Mouse (Mus musculus): ENCODE data around the gene Grik4. TPM values are rescaled to one million over a fixed set of nuclear protein-coding genes. Genes with fewer than 3 reads are reported as not detected.

The Grik4 gene
- polyA plus RNA-seq, 1 experiment from 2014 or later, result 0.62 TPM

GRCm38 (mm10) chr9:42703191-42703854 lies 241.0 kb downstream of the Grik4 start:
- H3K4me2 ChIP-seq, result no peak overlapping the region
- H3K4me3 ChIP-seq, result no peak overlapping the region
- 0 out of 2 replicates have a peak, but pooled peaks cover 1% of the 10 kb centered on the region for H3K9me3 ChIP-seq
- no peak overlapping the region for H3K9ac ChIP-seq
- H3K4me1 ChIP-seq, result 0 out of 2 replicates have a peak, but pooled peaks cover 3% of the 10 kb centered on the region
- ATAC-seq (ENCODE audit: extremely low read depth, insufficient number of reproducible peaks, low FRiP score, low TSS enrichment), result no peak
- no peak overlapping the region for H3K27ac ChIP-seq (replicated peaks)
- H3K27me3 ChIP-seq (replicated peaks), result peaks cover 8% of the 10 kb centered on the region; the same call in 1 of the 2 replicates
- 42% methylated on average over 8 of the region's 8 CpGs for WGBS
- no peaks in the 10 kb centered on the region for H3K36me3 ChIP-seq

DNA sequence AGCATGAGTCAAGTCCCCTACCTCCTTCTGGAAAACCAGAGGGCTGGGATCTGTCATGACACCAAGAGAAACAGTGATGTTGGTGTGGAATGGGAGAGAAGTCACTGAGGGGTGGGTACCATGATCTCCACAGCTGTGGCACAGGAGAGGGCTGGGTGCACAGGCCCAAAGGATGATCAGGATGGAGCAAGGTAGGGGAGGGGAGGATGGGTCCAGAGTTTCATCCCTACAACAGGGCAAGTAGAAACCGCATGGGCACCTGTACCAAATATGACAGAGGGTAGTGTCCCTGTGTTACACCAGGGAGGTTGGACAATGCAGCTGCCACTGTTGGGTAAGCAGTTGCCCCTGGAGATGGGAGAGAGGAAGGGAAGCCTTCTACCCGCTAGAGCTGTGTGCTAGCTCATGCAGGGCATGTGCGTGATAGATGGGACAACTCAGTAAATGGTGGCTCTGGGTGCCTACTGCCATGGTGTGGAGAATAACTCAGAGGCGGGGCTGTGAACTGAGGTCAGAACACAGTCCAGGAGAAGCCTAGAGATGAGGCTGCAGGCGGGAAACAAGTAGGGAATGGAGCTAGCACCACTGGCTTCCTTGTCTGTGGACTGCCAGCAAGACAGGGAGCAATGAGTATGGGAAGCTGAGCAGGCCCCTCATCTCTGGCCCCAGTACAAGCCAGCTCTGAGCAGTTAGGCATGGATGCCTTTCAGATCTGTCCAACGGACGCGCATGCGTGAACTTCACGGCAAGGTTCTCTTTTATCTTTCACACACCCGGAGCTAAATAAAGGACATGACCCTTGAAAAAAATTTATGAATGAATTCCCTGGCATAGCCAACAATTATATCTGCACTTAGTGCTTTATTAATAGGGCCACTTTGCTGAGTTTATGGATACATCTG lies 241.8 kb downstream of the Grik4 start:
- no peak overlapping the region for H3K4me2 ChIP-seq
- 65% methylated on average over 11 of the region's 11 CpGs for WGBS
- H3K9ac ChIP-seq, result no peak overlapping the region
- H3K27me3 ChIP-seq (replicated peaks), result peaks cover 8% of the 10 kb centered on the region; the same call in 1 of the 2 replicates
- no peak overlapping the region for H3K27ac ChIP-seq (replicated peaks)
- 0 out of 2 replicates have a peak, but pooled peaks cover 3% of the 10 kb centered on the region for H3K4me1 ChIP-seq
- ATAC-seq (ENCODE audit: extremely low read depth, insufficient number of reproducible peaks, low FRiP score, low TSS enrichment), result no peak
- H3K9me3 ChIP-seq, result 0 out of 2 replicates have a peak, but pooled peaks cover 3% of the 10 kb centered on the region
- H3K36me3 ChIP-seq, result no peaks in the 10 kb centered on the region
- H3K4me3 ChIP-seq, result no peak overlapping the region

GRCm38 (mm10) chr9:42701729-42702128 lies 242.6 kb downstream of the Grik4 start:
- 0 out of 2 replicates have a peak, but pooled peaks cover 3% of the 10 kb centered on the region for H3K4me1 ChIP-seq
- no peak overlapping the region for H3K27ac ChIP-seq (replicated peaks)
- peaks cover 8% of the 10 kb centered on the region; the same call in 1 of the 2 replicates for H3K27me3 ChIP-seq (replicated peaks)
- no peak overlapping the region for H3K4me2 ChIP-seq
- no peaks in the 10 kb centered on the region for H3K36me3 ChIP-seq
- no peak overlapping the region for H3K4me3 ChIP-seq
- WGBS, result 70% methylated on average over 5 of the region's 5 CpGs
- ATAC-seq (ENCODE audit: extremely low read depth, insufficient number of reproducible peaks, low FRiP score, low TSS enrichment), result no peak
- no peak overlapping the region for H3K9ac ChIP-seq
- H3K9me3 ChIP-seq, result 0 out of 2 replicates have a peak, but pooled peaks cover 3% of the 10 kb centered on the region

GRCm38 (mm10) chr9:42693024-42693423 lies 251.3 kb downstream of the Grik4 start:
- H3K9me3 ChIP-seq, result no peaks in the 10 kb centered on the region
- WGBS, result 72% methylated on average over 8 of the region's 8 CpGs
- no peak for ATAC-seq (ENCODE audit: extremely low read depth, insufficient number of reproducible peaks, low FRiP score, low TSS enrichment)

DNA sequence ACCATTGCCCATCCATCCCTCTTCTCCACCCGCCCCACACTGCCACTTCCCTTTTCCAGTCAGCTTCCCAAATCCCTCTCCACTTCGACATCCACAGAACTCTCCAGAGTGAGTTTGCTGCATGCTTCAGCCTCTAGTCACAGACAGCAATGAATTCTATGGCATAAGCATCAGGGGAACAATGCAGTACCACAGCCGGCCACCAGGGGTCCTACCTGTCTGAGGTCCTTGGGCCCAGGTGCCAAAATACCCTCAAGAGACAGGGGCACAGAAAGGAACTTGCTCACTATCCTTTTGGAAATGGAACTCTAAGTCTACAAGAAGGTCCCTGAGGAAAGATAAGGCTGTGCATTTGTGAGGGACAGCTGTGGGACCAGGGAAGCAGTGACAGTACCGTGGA lies 256.1 kb downstream of the Grik4 start:
- H3K4me2 ChIP-seq, result no peak overlapping the region
- no peaks in the 10 kb centered on the region for H3K4me1 ChIP-seq
- peaks cover 26% of the 10 kb centered on the region; the same call in 1 of the 2 replicates for H3K27me3 ChIP-seq (replicated peaks)
- no peaks in the 10 kb centered on the region for H3K9me3 ChIP-seq
- ATAC-seq (ENCODE audit: extremely low read depth, insufficient number of reproducible peaks, low FRiP score, low TSS enrichment), result no peak
- no peak overlapping the region for H3K27ac ChIP-seq (replicated peaks)
- 39% methylated on average over 4 of the region's 4 CpGs for WGBS
- no peak overlapping the region for H3K9ac ChIP-seq
- no peak overlapping the region for H3K4me3 ChIP-seq
- H3K36me3 ChIP-seq, result no peaks in the 10 kb centered on the region

More at GRCm38 (mm10) chr9:42693024-42693423, 251.3 kb downstream of the Grik4 start:
- H3K27me3 ChIP-seq (replicated peaks), result peaks cover 3% of the 10 kb centered on the region; the same call in 1 of the 2 replicates
- no peak overlapping the region for H3K9ac ChIP-seq
- H3K36me3 ChIP-seq, result no peaks in the 10 kb centered on the region
- H3K27ac ChIP-seq (replicated peaks), result no peak overlapping the region
- H3K4me3 ChIP-seq, result no peak overlapping the region
- no peaks in the 10 kb centered on the region for H3K4me1 ChIP-seq
- no peak overlapping the region for H3K4me2 ChIP-seq

GRCm38 (mm10) chr9:42686104-42686503 lies 258.2 kb downstream of the Grik4 start:
- WGBS, result 69% methylated on average over 5 of the region's 5 CpGs
- H3K4me1 ChIP-seq, result no peaks in the 10 kb centered on the region
- no peak overlapping the region for H3K4me3 ChIP-seq
- peaks cover 23% of the 10 kb centered on the region; the same call in 1 of the 2 replicates for H3K27me3 ChIP-seq (replicated peaks)
- H3K36me3 ChIP-seq, result no peaks in the 10 kb centered on the region
- H3K4me2 ChIP-seq, result no peak overlapping the region
- no peaks in the 10 kb centered on the region for H3K9me3 ChIP-seq
- no peak for ATAC-seq (ENCODE audit: extremely low read depth, insufficient number of reproducible peaks, low FRiP score, low TSS enrichment)
- H3K9ac ChIP-seq, result no peak overlapping the region
- H3K27ac ChIP-seq (replicated peaks), result no peak overlapping the region

- no peak overlapping the region for H3K27ac ChIP-seq (replicated peaks)
- H3K36me3 ChIP-seq, result no peaks in the 10 kb centered on the region
- no peak for ATAC-seq (ENCODE audit: extremely low read depth, insufficient number of reproducible peaks, low FRiP score, low TSS enrichment)
- 61% methylated on average over 5 of the region's 5 CpGs for WGBS
- H3K27me3 ChIP-seq (replicated peaks), result peaks cover 31% of the 10 kb centered on the region
- H3K4me2 ChIP-seq, result no peak overlapping the region
- H3K9me3 ChIP-seq, result no peaks in the 10 kb centered on the region
- H3K4me1 ChIP-seq, result no peaks in the 10 kb centered on the region
- no peak overlapping the region for H3K9ac ChIP-seq
- no peak overlapping the region for H3K4me3 ChIP-seq
Measured at GRCm38 (mm10) chr9:42674017-42674412, 270.3 kb downstream of the Grik4 start.

- no peak for ATAC-seq (ENCODE audit: extremely low read depth, insufficient number of reproducible peaks, low FRiP score, low TSS enrichment)
- Histone ChIP-seq H3K36me3 (no peaks in the 10 kb centered on the region), H3K4me3 (no peak overlapping the region), H3K27ac (replicated peaks) (no peak overlapping the region), H3K4me1 (no peaks in the 10 kb centered on the region), H3K9me3 (no peaks in the 10 kb centered on the region), H3K27me3 (replicated peaks) (peaks cover 31% of the 10 kb centered on the region), H3K4me2 (no peak overlapping the region), H3K9ac (no peak overlapping the region)
- 68% methylated on average over 12 of the region's 12 CpGs for whole genome bisulfite sequencing
Measured at GRCm38 (mm10) chr9:42673385-42674016, 270.8 kb downstream of the Grik4 start.

DNA sequence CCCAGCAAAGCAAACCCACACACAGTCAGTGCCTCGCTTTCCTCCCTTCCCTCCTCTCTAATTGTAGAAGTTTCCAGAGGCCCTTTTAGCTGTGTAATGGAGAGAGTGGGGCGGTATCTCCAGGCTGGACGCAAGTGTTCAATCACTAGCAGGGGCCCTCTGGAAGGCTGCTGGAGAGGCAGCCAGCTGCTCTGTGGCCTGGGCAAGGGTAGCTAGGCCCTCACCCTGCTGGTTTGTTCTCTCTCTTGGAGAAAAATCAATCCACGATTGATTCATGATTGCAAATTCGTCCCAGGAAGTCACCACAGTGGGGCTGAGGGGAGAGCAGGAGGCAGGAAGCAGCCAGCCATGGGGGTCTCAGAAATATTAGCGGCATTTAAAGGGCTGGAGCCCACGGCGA lies 271.3 kb downstream of the Grik4 start:
- Histone ChIP-seq H3K9ac (no peak overlapping the region), H3K4me3 (no peak overlapping the region), H3K9me3 (no peaks in the 10 kb centered on the region), H3K27me3 (replicated peaks) (peaks cover 31% of the 10 kb centered on the region), H3K27ac (replicated peaks) (no peak overlapping the region), H3K4me1 (no peaks in the 10 kb centered on the region), H3K36me3 (no peaks in the 10 kb centered on the region), H3K4me2 (no peak overlapping the region)
- no peak for ATAC-seq (ENCODE audit: extremely low read depth, insufficient number of reproducible peaks, low FRiP score, low TSS enrichment)
- WGBS, result 67% methylated on average over 8 of the region's 8 CpGs

GRCm38 (mm10) chr9:42670619-42671018 lies 273.7 kb downstream of the Grik4 start:
- Histone ChIP-seq H3K9me3 (no peaks in the 10 kb centered on the region), H3K27me3 (replicated peaks) (peaks cover 34% of the 10 kb centered on the region), H3K4me1 (no peaks in the 10 kb centered on the region), H3K36me3 (no peaks in the 10 kb centered on the region), H3K4me3 (no peak overlapping the region), H3K9ac (no peak overlapping the region), H3K27ac (replicated peaks) (no peak overlapping the region), H3K4me2 (no peak overlapping the region)
- ATAC-seq (ENCODE audit: extremely low read depth, insufficient number of reproducible peaks, low FRiP score, low TSS enrichment), result no peak
- 58% methylated on average over 2 of the region's 2 CpGs for WGBS

DNA sequence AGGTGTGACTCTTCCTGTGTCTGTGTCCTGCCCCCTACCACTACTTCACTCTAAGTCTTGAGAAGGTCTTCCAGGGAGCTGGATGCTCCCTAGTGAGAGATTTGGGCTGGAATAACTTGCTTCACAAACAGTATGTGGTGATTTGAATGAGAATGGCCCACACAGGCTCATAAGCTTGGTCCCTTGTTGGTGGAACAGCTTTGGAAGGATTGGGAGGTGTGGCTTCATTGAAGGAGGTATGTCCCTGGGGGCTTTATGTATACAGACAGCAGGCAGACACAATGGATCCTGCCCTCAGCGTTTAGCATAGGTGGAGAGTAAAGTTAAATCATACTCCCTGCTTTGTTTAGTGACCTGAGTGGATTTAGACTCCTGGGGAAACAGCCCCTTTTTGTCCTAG lies 282.8 kb downstream of the Grik4 start:
- no peaks in the 10 kb centered on the region for H3K4me1 ChIP-seq
- H3K4me3 ChIP-seq, result no peak overlapping the region
- no peak overlapping the region for H3K9ac ChIP-seq
- H3K27me3 ChIP-seq (replicated peaks), result peaks cover 29% of the 10 kb centered on the region
- no peak overlapping the region for H3K4me2 ChIP-seq
- no peaks in the 10 kb centered on the region; the same call in 1 of the 2 replicates for H3K9me3 ChIP-seq
- no peaks in the 10 kb centered on the region for H3K36me3 ChIP-seq
- no peak overlapping the region for H3K27ac ChIP-seq (replicated peaks)
- ATAC-seq (ENCODE audit: extremely low read depth, insufficient number of reproducible peaks, low FRiP score, low TSS enrichment), result no peak
- WGBS, result 30% methylated on average over 1 of the region's 1 CpGs

All from heart, embryonic 13.5 days (tissue).